Mouse (Mus musculus): Measurements from ENCODE around the gene Ccdc14. TPM values are rescaled to one million over a fixed set of nuclear protein-coding genes. Genes with fewer than 3 reads are reported as not detected.

The Ccdc14 gene
- polyA plus RNA-seq, 1 experiment, result 1.0 TPM

- H3K27me3 ChIP-seq (ENCODE audit: control insufficient read depth, insufficient read depth, insufficient read length), result no peaks in the 10 kb centered on the region
- TF ChIP-seq POLR2A (IDR thresholded peaks at IDR 0.05; ENCODE audit: insufficient read length, low read depth) (no peak), E2F4 (IDR thresholded peaks at IDR 0.05; ENCODE audit: insufficient read depth) (no peak), USF1 (IDR thresholded peaks at IDR 0.05; ENCODE audit: low read depth) (no peak), CEBPB (IDR thresholded peaks at IDR 0.05; ENCODE audit: insufficient read depth, poor library complexity, severe bottlenecking) (no peak), TCF12 (IDR thresholded peaks at IDR 0.05; ENCODE audit: insufficient read depth, poor library complexity, severe bottlenecking) (no peak), SRF (IDR thresholded peaks at IDR 0.05; ENCODE audit: control insufficient read depth, insufficient read length, low read depth) (no peak), TCF3 (IDR thresholded peaks at IDR 0.05; ENCODE audit: insufficient read length, low read depth) (no peak), MYOD1 (IDR thresholded peaks at IDR 0.05; ENCODE audit: control insufficient read depth in 1 of 3, insufficient read length in 2 of 3, low read depth in 2 of 3) (no peak), POLR2AphosphoS2 (IDR thresholded peaks at IDR 0.05; ENCODE audit: insufficient read length, low read depth) (no peak), MYOG (IDR thresholded peaks at IDR 0.05; ENCODE audit: control insufficient read depth in 1 of 3, insufficient read depth in 1 of 3, insufficient read length in 2 of 3, low read depth in 2 of 3) (no peak), REST (IDR thresholded peaks at IDR 0.05; ENCODE audit: insufficient read depth, insufficient read length) (no peak), MAX (IDR thresholded peaks at IDR 0.05; ENCODE audit: low read depth) (no peak)
- no peak overlapping the region for H3K4me3 ChIP-seq
- no peak overlapping the region for H3ac ChIP-seq (ENCODE audit: control insufficient read depth, insufficient read length)
- no peaks in the 10 kb centered on the region for H3K79me2 ChIP-seq (ENCODE audit: control insufficient read depth, insufficient read depth)
- H3K4me2 ChIP-seq (ENCODE audit: low read depth), result no peak overlapping the region
- no peaks in the 10 kb centered on the region for H3K36me3 ChIP-seq (ENCODE audit: control insufficient read depth, insufficient read depth)
Measured at GRCm38 (mm10) chr16:34671966-34672365, 18.4 kb upstream of the Ccdc14 start.

DNA sequence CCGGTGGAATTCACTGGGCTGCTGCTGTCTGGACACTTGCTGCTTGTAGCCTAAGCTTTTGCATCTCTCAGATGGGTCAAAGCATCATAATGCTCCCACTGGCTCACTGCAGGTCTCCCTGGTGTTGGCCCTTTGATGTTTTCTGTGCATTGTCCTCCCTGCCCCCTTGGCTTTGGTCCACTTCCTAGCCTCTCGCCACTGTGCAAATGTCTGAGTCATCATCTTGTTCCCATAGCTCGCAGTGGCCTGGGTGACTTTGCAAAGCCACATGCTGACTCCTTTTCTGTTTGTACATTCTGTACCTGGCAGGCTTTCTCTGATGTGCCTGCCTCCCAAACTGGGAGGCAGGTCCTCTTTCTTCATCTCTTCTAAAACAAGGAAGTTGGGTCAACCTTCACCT, 17.6 kb upstream of the Ccdc14 start:
- Histone ChIP-seq H3K4me2 (ENCODE audit: low read depth) (no peak overlapping the region), H3K79me2 (ENCODE audit: control insufficient read depth, insufficient read depth) (no peaks in the 10 kb centered on the region), H3K4me3 (no peak overlapping the region), H3ac (ENCODE audit: control insufficient read depth, insufficient read length) (no peak overlapping the region), H3K36me3 (ENCODE audit: control insufficient read depth, insufficient read depth) (no peaks in the 10 kb centered on the region), H3K27me3 (ENCODE audit: control insufficient read depth, insufficient read depth, insufficient read length) (no peaks in the 10 kb centered on the region)
- no peak for TF ChIP-seq SRF (IDR thresholded peaks at IDR 0.05; ENCODE audit: control insufficient read depth, insufficient read length, low read depth)
- TF ChIP-seq E2F4 (IDR thresholded peaks at IDR 0.05; ENCODE audit: insufficient read depth), result no peak
- TF ChIP-seq USF1 (IDR thresholded peaks at IDR 0.05; ENCODE audit: low read depth), result no peak
- TF ChIP-seq REST (IDR thresholded peaks at IDR 0.05; ENCODE audit: insufficient read depth, insufficient read length), result no peak
- no peak for TF ChIP-seq TCF12 (IDR thresholded peaks at IDR 0.05; ENCODE audit: insufficient read depth, poor library complexity, severe bottlenecking)
- no peak for TF ChIP-seq MAX (IDR thresholded peaks at IDR 0.05; ENCODE audit: low read depth)
- no peak for TF ChIP-seq MYOG (IDR thresholded peaks at IDR 0.05; ENCODE audit: control insufficient read depth in 1 of 3, insufficient read depth in 1 of 3, insufficient read length in 2 of 3, low read depth in 2 of 3)

- H3K79me2 ChIP-seq (ENCODE audit: control insufficient read depth, insufficient read depth), result no peaks in the 10 kb centered on the region
- no peaks in the 10 kb centered on the region for H3K27me3 ChIP-seq (ENCODE audit: control insufficient read depth, insufficient read depth, insufficient read length)
- H3K4me2 ChIP-seq (ENCODE audit: low read depth), result no peak overlapping the region
- H3K36me3 ChIP-seq (ENCODE audit: control insufficient read depth, insufficient read depth), result no peaks in the 10 kb centered on the region
- no peak for TF ChIP-seq POLR2AphosphoS2 (IDR thresholded peaks at IDR 0.05; ENCODE audit: insufficient read length, low read depth)
- TF ChIP-seq MYOD1 (IDR thresholded peaks at IDR 0.05; ENCODE audit: control insufficient read depth in 1 of 3, insufficient read length in 2 of 3, low read depth in 2 of 3), result no peak
- TF ChIP-seq E2F4 (IDR thresholded peaks at IDR 0.05; ENCODE audit: insufficient read depth), result no peak
- no peak for TF ChIP-seq POLR2A (IDR thresholded peaks at IDR 0.05; ENCODE audit: insufficient read length, low read depth)
- no peak for TF ChIP-seq USF1 (IDR thresholded peaks at IDR 0.05; ENCODE audit: low read depth)
- no peak for TF ChIP-seq TCF12 (IDR thresholded peaks at IDR 0.05; ENCODE audit: insufficient read depth, poor library complexity, severe bottlenecking)
- no peak for TF ChIP-seq CEBPB (IDR thresholded peaks at IDR 0.05; ENCODE audit: insufficient read depth, poor library complexity, severe bottlenecking)
- no peak for TF ChIP-seq TCF3 (IDR thresholded peaks at IDR 0.05; ENCODE audit: insufficient read length, low read depth)
- no peak for TF ChIP-seq REST (IDR thresholded peaks at IDR 0.05; ENCODE audit: insufficient read depth, insufficient read length)
- TF ChIP-seq MAX (IDR thresholded peaks at IDR 0.05; ENCODE audit: low read depth), result no peak
- no peak for TF ChIP-seq SRF (IDR thresholded peaks at IDR 0.05; ENCODE audit: control insufficient read depth, insufficient read length, low read depth)
- TF ChIP-seq MYOG (IDR thresholded peaks at IDR 0.05; ENCODE audit: control insufficient read depth in 1 of 3, insufficient read depth in 1 of 3, insufficient read length in 2 of 3, low read depth in 2 of 3), result no peak
- H3K4me3 ChIP-seq, result no peak overlapping the region
- no peak overlapping the region for H3ac ChIP-seq (ENCODE audit: control insufficient read depth, insufficient read length)
Measured at GRCm38 (mm10) chr16:34674365-34674764, 16.1 kb upstream of the Ccdc14 start.

DNA sequence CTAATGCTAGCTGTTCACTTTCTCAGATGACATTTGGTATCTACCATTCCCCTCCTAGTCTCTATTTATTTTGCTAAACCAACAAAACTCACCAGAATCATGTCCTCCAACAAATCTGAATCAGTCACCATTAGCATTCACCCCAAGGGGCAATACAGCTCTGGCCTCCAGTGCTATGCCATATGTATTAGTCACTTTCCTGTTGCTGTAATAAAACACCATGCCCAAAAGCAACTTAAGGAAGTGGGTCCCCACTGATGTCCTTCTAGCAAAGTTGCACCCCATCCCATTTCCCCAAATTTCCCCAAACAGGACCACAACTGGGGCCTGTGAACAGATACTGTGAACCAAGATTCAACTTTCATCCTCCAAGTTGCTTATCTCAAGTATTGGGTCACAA, 8.6 kb upstream of the Ccdc14 start:
- no peaks in the 10 kb centered on the region for H3K79me2 ChIP-seq (ENCODE audit: control insufficient read depth, insufficient read depth)
- H3K4me2 ChIP-seq (ENCODE audit: low read depth), result no peak overlapping the region
- no peak overlapping the region for H3K4me3 ChIP-seq
- H3ac ChIP-seq (ENCODE audit: control insufficient read depth, insufficient read length), result no peak overlapping the region
- TF ChIP-seq POLR2AphosphoS2 (IDR thresholded peaks at IDR 0.05; ENCODE audit: insufficient read length, low read depth), result no peak
- no peak for TF ChIP-seq CEBPB (IDR thresholded peaks at IDR 0.05; ENCODE audit: insufficient read depth, poor library complexity, severe bottlenecking)
- no peak for TF ChIP-seq REST (IDR thresholded peaks at IDR 0.05; ENCODE audit: insufficient read depth, insufficient read length)
- TF ChIP-seq E2F4 (IDR thresholded peaks at IDR 0.05; ENCODE audit: insufficient read depth), result no peak
- no peak for TF ChIP-seq POLR2A (IDR thresholded peaks at IDR 0.05; ENCODE audit: insufficient read length, low read depth)
- TF ChIP-seq TCF12 (IDR thresholded peaks at IDR 0.05; ENCODE audit: insufficient read depth, poor library complexity, severe bottlenecking), result no peak
- TF ChIP-seq MAX (IDR thresholded peaks at IDR 0.05; ENCODE audit: low read depth), result no peak
- no peak for TF ChIP-seq MYOD1 (IDR thresholded peaks at IDR 0.05; ENCODE audit: control insufficient read depth in 1 of 3, insufficient read length in 2 of 3, low read depth in 2 of 3)
- no peak for TF ChIP-seq SRF (IDR thresholded peaks at IDR 0.05; ENCODE audit: control insufficient read depth, insufficient read length, low read depth)
- no peaks in the 10 kb centered on the region for H3K36me3 ChIP-seq (ENCODE audit: control insufficient read depth, insufficient read depth)
- H3K27me3 ChIP-seq (ENCODE audit: control insufficient read depth, insufficient read depth, insufficient read length), result peaks cover 6% of the 10 kb centered on the region

GRCm38 (mm10) chr16:34689879-34690278, 537 bp upstream of the Ccdc14 start:
- peak overlapping the region; percentile 80 for H3K4me2 ChIP-seq (ENCODE audit: low read depth)
- peaks cover 8% of the 10 kb centered on the region for H3K79me2 ChIP-seq (ENCODE audit: control insufficient read depth, insufficient read depth)
- peak overlapping the region; percentile 56 for H3K4me3 ChIP-seq

More at GRCm38 (mm10) chr16:34689879-34690278, 537 bp upstream of the Ccdc14 start:
- Histone ChIP-seq H3K36me3 (ENCODE audit: control insufficient read depth, insufficient read depth) (no peaks in the 10 kb centered on the region), H3ac (ENCODE audit: control insufficient read depth, insufficient read length) (no peak overlapping the region), H3K27me3 (ENCODE audit: control insufficient read depth, insufficient read depth, insufficient read length) (peaks cover 6% of the 10 kb centered on the region)
- no peak for TF ChIP-seq SRF (IDR thresholded peaks at IDR 0.05; ENCODE audit: control insufficient read depth, insufficient read length, low read depth)
- no peak for TF ChIP-seq REST (IDR thresholded peaks at IDR 0.05; ENCODE audit: insufficient read depth, insufficient read length)
- TF ChIP-seq MYOD1 (IDR thresholded peaks at IDR 0.05; ENCODE audit: control insufficient read depth in 1 of 3, insufficient read length in 2 of 3, low read depth in 2 of 3), result no peak
- TF ChIP-seq POLR2AphosphoS2 (IDR thresholded peaks at IDR 0.05; ENCODE audit: insufficient read length, low read depth), result no peak
- no peak for TF ChIP-seq TCF3 (IDR thresholded peaks at IDR 0.05; ENCODE audit: insufficient read length, low read depth)
- no peak for TF ChIP-seq MYOG (IDR thresholded peaks at IDR 0.05; ENCODE audit: control insufficient read depth in 1 of 3, insufficient read depth in 1 of 3, insufficient read length in 2 of 3, low read depth in 2 of 3)
- no peak for TF ChIP-seq POLR2A (IDR thresholded peaks at IDR 0.05; ENCODE audit: insufficient read length, low read depth)
- TF ChIP-seq CEBPB (IDR thresholded peaks at IDR 0.05; ENCODE audit: insufficient read depth, poor library complexity, severe bottlenecking), result no peak
- TF ChIP-seq TCF12 (IDR thresholded peaks at IDR 0.05; ENCODE audit: insufficient read depth, poor library complexity, severe bottlenecking), result no peak
